Mouse (Mus musculus) embryo, embryonic 9.5 days (tissue): ENCODE measurements around the gene Zfp566.
"Not testable (repeated sequence)": the region's sequence is repeated elsewhere in the genome, so short reads cannot be mapped to it uniquely, and the experiment has no call there.

ENCODE experiments used
- DNase-seq: peaks from one replicate; pipeline ENCODE4 v3.0.0-alpha.2; 2017; ENCODE audit errors: extremely low spot score

Zfp566 gene

GRCm38 (mm10) chr7:30090092-30090969 lies at the start of gene Zfp566, which contains the start of gene Gm26920:
Gene Zfp566, minus strand, starts transcription at chr7:30090527.
Gene Gm26920, minus strand, starts transcription at chr7:30090410.
- DNase-seq, result peak; percentile 99

- DNase-seq, result no peak
Observed at GRCm38 (mm10) chr7:30136826-30137225, 46.5 kb upstream of the Zfp566 start.

- DNase-seq, result no peak
Observed at GRCm38 (mm10) chr7:30132396-30132795, 42.1 kb upstream of the Zfp566 start.

GRCm38 (mm10) chr7:30129900-30130299 lies 39.6 kb upstream of the Zfp566 start:
- no peak for DNase-seq

GRCm38 (mm10) chr7:30122188-30122530 lies 31.8 kb upstream of the Zfp566 start:
- no peak for DNase-seq

GRCm38 (mm10) chr7:30121308-30122187 lies 31.2 kb upstream of the Zfp566 start, which contains the start of gene Zfp382:
Gene Zfp382, plus strand, starts transcription at chr7:30121942.
- DNase-seq, result peak; percentile 91

- not testable (repeated sequence) for DNase-seq
Observed at GRCm38 (mm10) chr7:30117935-30118334, 27.6 kb upstream of the Zfp566 start.

GRCm38 (mm10) chr7:30116076-30116475 lies 25.7 kb upstream of the Zfp566 start:
- DNase-seq, result no peak

GRCm38 (mm10) chr7:30099297-30099696 lies 9.0 kb upstream of the Zfp566 start:
- DNase-seq, result no peak

- DNase-seq, result peak; percentile 38
Observed at GRCm38 (mm10) chr7:30095551-30096125, 5.3 kb upstream of the Zfp566 start.

GRCm38 (mm10) chr7:30094646-30095429 lies 4.5 kb upstream of the Zfp566 start, which contains the start of gene Zfp260:
Gene Zfp260, plus strand, starts transcription at chr7:30094777.
- DNase-seq, result peak; percentile 92

- DNase-seq, result no peak
Observed at GRCm38 (mm10) chr7:30093918-30094415, 3.6 kb upstream of the Zfp566 start.

- no peak for DNase-seq
Observed at GRCm38 (mm10) chr7:30092666-30093065, 2.3 kb upstream of the Zfp566 start.

- peak; percentile 40 for DNase-seq
Observed at GRCm38 (mm10) chr7:30090970-30091585, 751 bp upstream of the Zfp566 start.

GRCm38 (mm10) chr7:30089405-30089804 lies 922 bp downstream of the Zfp566 start:
- peak; percentile 10 for DNase-seq

- DNase-seq, result no peak
Observed at GRCm38 (mm10) chr7:30086524-30086923, 3.8 kb downstream of the Zfp566 start.

GRCm38 (mm10) chr7:30072146-30073028 lies 17.9 kb downstream of the Zfp566 start, which contains the start of gene Zfp82:
Gene Zfp82, minus strand, starts transcription at chr7:30072900.
- peak; percentile 86 for DNase-seq

- DNase-seq, result no peak
Observed at GRCm38 (mm10) chr7:30064622-30065021, 25.7 kb downstream of the Zfp566 start.

- no peak for DNase-seq
Observed at GRCm38 (mm10) chr7:30062478-30062877, 27.8 kb downstream of the Zfp566 start.
